Mouse (Mus musculus) CH12.LX (cell line): ENCODE measurements around the gene Cdh23. TPM values are rescaled to one million over a fixed set of nuclear protein-coding genes. Genes with fewer than 3 reads are reported as not detected.
A peak's percentile ranks its signal among the peaks of the same experiment; 100 is the strongest.

Experiments used
- DNase-seq: peaks from one replicate; pipeline ENCODE4 v3.0.0-alpha.2; 2013; ENCODE audit errors: extremely low read depth
- H3K27ac ChIP-seq: 2 replicates; pipeline ENCODE4 v1.5.1; 2012; ENCODE audit warnings: low read depth, mild to moderate bottlenecking, control low read depth, moderate library complexity; ENCODE audit not compliant: insufficient read depth
- H3K27me3 ChIP-seq: replicated peaks from 2 replicates; pipeline ENCODE3; 2012; ENCODE audit warnings: inconsistent platforms
- H3K36me3 ChIP-seq, 2 experiments: replicated peaks in 1 of 2; 2 replicates each; pipeline versions ENCODE3 to v1.6.1; 2012; ENCODE audit warnings: inconsistent platforms in 1 of 2, low read length in 1 of 2, mild to moderate bottlenecking in 1 of 2, mixed read lengths in 1 of 2, moderate library complexity in 1 of 2; ENCODE audit not compliant: control insufficient read depth in 1 of 2, insufficient read depth in 1 of 2
- H3K4me1 ChIP-seq, 2 experiments: 2 replicates each; pipeline ENCODE4 v1.6.1; 2012; ENCODE audit warnings: inconsistent platforms in 1 of 2, moderate library complexity in 1 of 2; ENCODE audit not compliant: insufficient read depth in 2 of 2, control insufficient read depth in 1 of 2
- H3K4me2 ChIP-seq: 2 replicates; pipeline ENCODE4 v1.6.1; 2012; ENCODE audit warnings: low read depth, mild to moderate bottlenecking, control low read depth; ENCODE audit not compliant: poor library complexity, insufficient read depth, severe bottlenecking
- H3K4me3 ChIP-seq, 3 experiments: fragments of 150-350 bp in 1 of 3; sonication (generic) in 1 of 3; replicated peaks in 1 of 3; 2 replicates each; pipeline versions ENCODE3 to v1.5.1; 2011 to 2012; ENCODE audit warnings: low read depth in 2 of 3, low read length in 2 of 3, mild to moderate bottlenecking in 2 of 3, moderate library complexity in 2 of 3, control low read depth in 1 of 3, improper control_type of control experiment in 1 of 3, inconsistent platforms in 1 of 3, mixed read lengths in 1 of 3; ENCODE audit not compliant: poor library complexity in 1 of 3
- H3K79me2 ChIP-seq: replicated peaks from 2 replicates; pipeline ENCODE4 v1.6.1; 2012; ENCODE audit warnings: mild to moderate bottlenecking, moderate library complexity; ENCODE audit not compliant: control insufficient read depth, poor library complexity, insufficient read depth, severe bottlenecking; ENCODE audit errors: extremely low read depth
- H3K9ac ChIP-seq: 2 replicates; pipeline ENCODE4 v1.6.1; 2012; ENCODE audit warnings: low read depth, mild to moderate bottlenecking, control low read depth, moderate library complexity; ENCODE audit not compliant: insufficient read depth
- H3K9me3 ChIP-seq: replicated peaks from 2 replicates; pipeline ENCODE3; 2012; ENCODE audit warnings: low read length, inconsistent platforms, mixed read lengths
- BHLHE40 ChIP-seq: IDR thresholded peaks from 2 replicates; pipeline ENCODE4 v1.6.1; 2011; ENCODE audit warnings: mild to moderate bottlenecking, low read depth, low read length, improper control_type of control experiment
- CHD1 ChIP-seq: IDR thresholded peaks from 2 replicates; pipeline ENCODE4 v1.6.1; 2012; ENCODE audit warnings: low read depth, low read length, improper control_type of control experiment, inconsistent platforms
- EP300 ChIP-seq: IDR thresholded peaks from 2 replicates; pipeline ENCODE4 v1.6.1; 2011; ENCODE audit warnings: low read length, improper control_type of control experiment
- ETS1 ChIP-seq: conservative IDR thresholded peaks from 2 replicates; pipeline ENCODE4 v1.6.1; 2012; ENCODE audit warnings: low read depth, mild to moderate bottlenecking, inconsistent platforms, low read length, improper control_type of control experiment, moderate library complexity
- GABPA ChIP-seq: IDR thresholded peaks from 2 replicates; pipeline ENCODE4 v1.6.1; 2012; ENCODE audit warnings: low read depth, low read length, improper control_type of control experiment, inconsistent platforms; ENCODE audit not compliant: insufficient replicate concordance
- IRF4 ChIP-seq: IDR thresholded peaks from 2 replicates; pipeline ENCODE4 v1.6.1; 2014; ENCODE audit warnings: low read depth, mild to moderate bottlenecking, inconsistent platforms, low read length, improper control_type of control experiment
- JUN ChIP-seq: IDR thresholded peaks from 2 replicates; pipeline ENCODE4 v1.6.1; 2011; ENCODE audit warnings: low read depth, mild to moderate bottlenecking, low read length, improper control_type of control experiment, moderate library complexity; ENCODE audit not compliant: insufficient read depth
- JUND ChIP-seq: conservative IDR thresholded peaks from 2 replicates; pipeline ENCODE4 v1.6.1; 2011; ENCODE audit warnings: low read depth, low read length, improper control_type of control experiment
- KAT2A ChIP-seq: IDR thresholded peaks from 2 replicates; pipeline ENCODE4 v1.6.1; 2012; ENCODE audit warnings: low read length, improper control_type of control experiment, inconsistent platforms; ENCODE audit not compliant: insufficient replicate concordance
- MAFK ChIP-seq: IDR thresholded peaks from 2 replicates; pipeline ENCODE4 v1.6.1; 2011; ENCODE audit warnings: low read length, improper control_type of control experiment; ENCODE audit not compliant: insufficient replicate concordance
- MAZ ChIP-seq: IDR thresholded peaks from 2 replicates; pipeline ENCODE4 v1.6.1; 2012; ENCODE audit warnings: low read depth, mild to moderate bottlenecking, inconsistent platforms, low read length, improper control_type of control experiment, moderate library complexity
- MEF2A ChIP-seq: IDR thresholded peaks from 2 replicates; pipeline ENCODE4 v1.6.1; 2014; ENCODE audit warnings: low read depth, mild to moderate bottlenecking, inconsistent platforms, low read length, improper control_type of control experiment, borderline replicate concordance
- MXI1 ChIP-seq: IDR thresholded peaks from 2 replicates; pipeline ENCODE4 v1.6.1; 2011; ENCODE audit warnings: mild to moderate bottlenecking, low read depth, low read length, improper control_type of control experiment
- MYC ChIP-seq: IDR thresholded peaks from 2 replicates; pipeline ENCODE4 v1.6.1; 2011; ENCODE audit warnings: low read depth, mild to moderate bottlenecking, improper control_type of control experiment, low read length
- NELFE ChIP-seq: IDR thresholded peaks from 2 replicates; pipeline ENCODE4 v1.6.1; 2011; ENCODE audit warnings: low read depth, low read length, improper control_type of control experiment
- NRF1 ChIP-seq: IDR thresholded peaks from 2 replicates; pipeline ENCODE4 v1.6.1; 2014; ENCODE audit warnings: low read depth, mild to moderate bottlenecking, inconsistent platforms, low read length, improper control_type of control experiment, moderate library complexity
- PAX5 ChIP-seq: IDR thresholded peaks from 2 replicates; pipeline ENCODE4 v1.6.1; 2012; ENCODE audit warnings: low read length, inconsistent platforms, mixed read lengths
- POLR2A ChIP-seq: IDR thresholded peaks from 2 replicates; pipeline ENCODE4 v1.6.1; 2011; ENCODE audit warnings: low read depth, mild to moderate bottlenecking, improper control_type of control experiment, low read length
- POLR2AphosphoS2 ChIP-seq: IDR thresholded peaks from 2 replicates; pipeline ENCODE4 v1.6.1; 2011; ENCODE audit warnings: low read depth, low read length, improper control_type of control experiment
- RAD21 ChIP-seq: IDR thresholded peaks from 2 replicates; pipeline ENCODE4 v1.6.1; 2011; ENCODE audit warnings: low read depth, mild to moderate bottlenecking, low read length, improper control_type of control experiment, moderate library complexity
- RCOR1 ChIP-seq: conservative IDR thresholded peaks from 2 replicates; pipeline ENCODE4 v1.6.1; 2012; ENCODE audit warnings: low read depth, mild to moderate bottlenecking, inconsistent platforms, low read length, improper control_type of control experiment
- SIN3A ChIP-seq: IDR thresholded peaks from 2 replicates; pipeline ENCODE4 v1.6.1; 2012; ENCODE audit warnings: low read length, improper control_type of control experiment, inconsistent platforms
- SMC3 ChIP-seq: IDR thresholded peaks from 2 replicates; pipeline ENCODE4 v1.6.1; 2011; ENCODE audit warnings: low read depth, low read length, improper control_type of control experiment
- TCF12 ChIP-seq: IDR thresholded peaks from 2 replicates; pipeline ENCODE4 v1.6.1; 2014; ENCODE audit warnings: low read depth, mild to moderate bottlenecking, inconsistent platforms, low read length, improper control_type of control experiment
- UBTF ChIP-seq: IDR thresholded peaks from 2 replicates; pipeline ENCODE4 v1.6.1; 2012; ENCODE audit warnings: low read depth, mild to moderate bottlenecking, inconsistent platforms, low read length, improper control_type of control experiment, moderate library complexity
- USF1 ChIP-seq: IDR thresholded peaks from 2 replicates; pipeline ENCODE4 v1.6.1; 2014; ENCODE audit warnings: low read depth, mild to moderate bottlenecking, inconsistent platforms, low read length, improper control_type of control experiment
- USF2 ChIP-seq: conservative IDR thresholded peaks from 2 replicates; pipeline ENCODE4 v1.6.1; 2011; ENCODE audit warnings: low read depth, low read length, improper control_type of control experiment
- ZKSCAN1 ChIP-seq: IDR thresholded peaks from 2 replicates; pipeline ENCODE4 v1.6.1; 2012; ENCODE audit warnings: low read depth, inconsistent platforms, low read length, improper control_type of control experiment, borderline replicate concordance
- ZMIZ1 ChIP-seq: IDR thresholded peaks from 2 replicates; pipeline ENCODE4 v1.6.1; 2012; ENCODE audit warnings: low read depth, mild to moderate bottlenecking, inconsistent platforms, low read length, improper control_type of control experiment
- ZNF384 ChIP-seq: IDR thresholded peaks from 2 replicates; pipeline ENCODE4 v1.6.1; 2012; ENCODE audit warnings: low read depth, low read length, improper control_type of control experiment, inconsistent platforms
- dilution Hi-C: fragments of 300-500 bp; cut with MboI; formaldehyde crosslinking; loops from 2 replicates; pipeline ENCODE4 v1.14.3; 2020; ENCODE audit warnings: low sequenced_read_pairs; ENCODE audit not compliant: extremely low pct_unique_long_range_greater_than_20kb, extremely low pct_ligation_motif_present
- in situ Hi-C: fragments of 300-500 bp; cut with MboI; formaldehyde crosslinking; loops from 3 replicates; pipeline ENCODE4 v1.14.3; 2019; ENCODE audit warnings: low sequenced_read_pairs, low pct_ligation_motif_present, low pct_unique_long_range_greater_than_20kb, mixed read lengths
- polyA plus RNA-seq: library from polyadenylated mRNA; unstranded; fragments of >175 nt; gene quantifications from 2 replicates; pipeline ENCODE4 v1.2.1, GENCODE M21; 2012; ENCODE audit warnings: low read depth; ENCODE audit not compliant: insufficient read length
- total RNA-seq, 2 experiments: library from RNA; depleted of rRNA; stranded (reverse); fragments of 300-350 nt in 1 of 2; fragments of >200 nt in 1 of 2; gene quantifications; 2 replicates each; pipeline ENCODE4 v1.2.3; 2012 to 2014

Cdh23 gene
- total and polyA plus RNA-seq, 3 experiments, result 0.20 to 0.73 (median 0.30) TPM

GRCm38 (mm10) chr10:60391661-60392060 lies 304.6 kb downstream of the Cdh23 start:
- DNase-seq, result no peak
- H3K4me1 ChIP-seq, result peaks cover 19 to 37% of the 10 kb centered on the region in 2 experiments
- peaks cover 5 to 13% of the 10 kb centered on the region in 2 experiments for H3K36me3 ChIP-seq
- in situ Hi-C loops (loop anchor here (5.0 to 25.0 kb wide), 3 partner anchors 39 to 479 kb away; no protein-coding TSS in a partner anchor), dilution Hi-C loops (no loop called here)
- peak overlapping the region; percentile 93 for H3K27ac ChIP-seq
- no peaks in the 10 kb centered on the region; the same call in 1 of the 2 replicates for H3K79me2 ChIP-seq
- peaks cover 3% of the 10 kb centered on the region for H3K27me3 ChIP-seq
- H3K9ac ChIP-seq, result peak overlapping the region; percentile 73; the same call in 1 of the 2 replicates
- TF ChIP-seq BHLHE40 (no peak), GABPA (no peak), TCF12 (no peak), ZKSCAN1 (no peak), MAFK (no peak), UBTF (no peak), SMC3 (no peak), ZMIZ1 (no peak), KAT2A (no peak), JUN (no peak), EP300 (no peak), SIN3A (no peak), IRF4 (no peak), USF1 (no peak), POLR2AphosphoS2 (no peak)
- peaks cover 7% of the 10 kb centered on the region for H3K9me3 ChIP-seq
- H3K4me2 ChIP-seq, result peak overlapping the region; percentile 59
- H3K4me3 ChIP-seq, result peak overlapping the region in 1 of 3 experiments; percentile 58

GRCm38 (mm10) chr10:60390904-60391420 lies 305.3 kb downstream of the Cdh23 start:
- H3K4me2 ChIP-seq, result peak overlapping the region; percentile 59
- H3K9me3 ChIP-seq, result peaks cover 7% of the 10 kb centered on the region
- dilution Hi-C loops, result no loop called here
- peak overlapping the region; percentile 93 for H3K27ac ChIP-seq
- DNase-seq, result peak; percentile 40
- peak overlapping the region; percentile 73 for H3K9ac ChIP-seq
- peaks cover 19 to 37% of the 10 kb centered on the region in 2 experiments for H3K4me1 ChIP-seq
- peaks cover 3% of the 10 kb centered on the region for H3K27me3 ChIP-seq
- TF ChIP-seq SIN3A, result peak; percentile 80
- 0 out of 2 replicates have a peak, but pooled peaks have one; percentile 32 for TF ChIP-seq NELFE
- TF ChIP-seq ZMIZ1, result peak; percentile 69; the same call in 1 of the 2 replicates
- no peak; the same call in none of the 2 replicates for TF ChIP-seq POLR2A
- no peak for TF ChIP-seq KAT2A
- TF ChIP-seq ZNF384, result no peak
- peak; percentile 73; the same call in 1 of the 2 replicates for TF ChIP-seq CHD1
- no peak for TF ChIP-seq USF1
- TF ChIP-seq MAFK, result 0 out of 2 replicates have a peak, but pooled peaks have one; percentile 11
- no peak for TF ChIP-seq GABPA
- TF ChIP-seq RAD21, result no peak
- no peak for TF ChIP-seq BHLHE40
- peak; percentile 76; the same call in 1 of the 2 replicates for TF ChIP-seq MXI1
- TF ChIP-seq PAX5, result no peak
- TF ChIP-seq RCOR1, result 0 out of 2 replicates have a peak, but pooled peaks have one; percentile 31
- TF ChIP-seq NRF1, result no peak
- peak; percentile 65 for TF ChIP-seq ETS1
- no peak for TF ChIP-seq USF2
- TF ChIP-seq MYC, result 0 out of 2 replicates have a peak, but pooled peaks have one; percentile 30
- no peak for TF ChIP-seq MAZ
- TF ChIP-seq JUND, result no peak
- no peak for TF ChIP-seq MEF2A
- in situ Hi-C loops, result loop anchor here (5.0 to 25.0 kb wide), 3 partner anchors 39 to 479 kb away; no protein-coding TSS in a partner anchor
- no peaks in the 10 kb centered on the region; the same call in 1 of the 2 replicates for H3K79me2 ChIP-seq
- peaks cover 5 to 13% of the 10 kb centered on the region in 2 experiments for H3K36me3 ChIP-seq
- peak overlapping the region; percentile 33 to 58 (median 58) for H3K4me3 ChIP-seq
